Mouse (Mus musculus) hindbrain, embryonic 11.5 days (tissue): ENCODE measurements at regions not wholly inside any gene's neighbourhood (a gene's known extent, or its start where the extent isn't known, plus 50 kb on each side); places are given as distances from the start of the nearest gene placed in this dataset.

Experiments used
- ATAC-seq: fragments of 200-750 bp; cut with Nextera tagmentation; 2 replicates; pipeline ENCODE4 v1.8.0; 2017; ENCODE audit warnings: mild to moderate bottlenecking, moderate TSS enrichment, moderate library complexity; ENCODE audit not compliant: low FRiP score
- DNase-seq: peaks from one replicate; pipeline ENCODE4 v3.0.0-alpha.2; 2015; ENCODE audit warnings: low spot score
- H3K27ac ChIP-seq: fragments of 300-500 bp; sonication (generic); 2 replicates; pipeline ENCODE4 v1.5.1; 2014; ENCODE audit warnings: mild to moderate bottlenecking, low read depth, low read length
- H3K27me3 ChIP-seq: fragments of 300-500 bp; sonication (generic); 2 replicates; pipeline ENCODE4 v1.6.1; 2014; ENCODE audit warnings: mild to moderate bottlenecking, low read length, moderate library complexity, mixed read lengths; ENCODE audit not compliant: control insufficient read depth, insufficient read depth
- H3K36me3 ChIP-seq: fragments of 300-500 bp; sonication (generic); 2 replicates; pipeline ENCODE4 v1.6.1; 2014; ENCODE audit warnings: mild to moderate bottlenecking, low read length, moderate library complexity, mixed read lengths; ENCODE audit not compliant: control insufficient read depth, insufficient read depth
- H3K4me1 ChIP-seq: fragments of 300-500 bp; sonication (generic); replicated peaks from 2 replicates; pipeline ENCODE4 v1.6.1; 2014; ENCODE audit warnings: low read length, mixed read lengths; ENCODE audit not compliant: control insufficient read depth, insufficient read depth
- H3K4me2 ChIP-seq: fragments of 300-500 bp; sonication (generic); replicated peaks from 2 replicates; pipeline ENCODE4 v1.6.1; 2014; ENCODE audit warnings: mild to moderate bottlenecking, low read depth, low read length
- H3K4me3 ChIP-seq: fragments of 300-500 bp; sonication (generic); 2 replicates; pipeline ENCODE4 v1.5.1; 2014; ENCODE audit warnings: low read depth, low read length
- H3K9ac ChIP-seq: fragments of 300-500 bp; sonication (generic); 2 replicates; pipeline ENCODE4 v1.6.1; 2014; ENCODE audit warnings: low read depth, low read length
- H3K9me3 ChIP-seq: fragments of 300-500 bp; sonication (generic); 2 replicates; pipeline ENCODE4 v1.6.1; 2016; ENCODE audit warnings: low read length; ENCODE audit not compliant: control insufficient read depth
- WGBS: fragments of 180-500 bp; shearing (Covaris S2); extraction: QIAGEN DNeasy Blood & Tissue Kit; methylation state at CpG from one replicate; pipeline ENCODE4 v1.1.7; 2014; 5-methylcytosine and 5-hydroxymethylcytosine counted together

DNA sequence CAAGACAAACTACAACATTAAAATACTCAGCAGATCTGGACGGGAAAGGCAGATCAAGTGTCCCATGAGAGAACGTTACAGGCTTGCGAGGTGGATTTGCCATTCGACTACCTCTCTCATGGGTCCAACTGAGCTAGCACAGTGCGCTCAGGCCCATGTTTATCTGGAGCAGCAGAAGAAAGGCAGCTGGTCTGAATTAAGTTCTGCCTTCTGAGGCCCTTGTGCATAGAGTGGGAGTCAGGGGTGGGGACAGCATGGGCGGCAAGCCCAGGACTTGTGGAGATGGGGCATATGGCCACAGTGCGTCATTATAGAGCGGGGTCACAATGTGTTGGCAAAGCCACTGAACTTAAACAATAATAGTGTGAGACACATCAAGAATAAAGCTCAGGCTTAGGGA, 151.8 kb upstream of the Maf start:
- Histone ChIP-seq H3K4me2 (no peak overlapping the region), H3K27ac (no peak overlapping the region), H3K9ac (no peak overlapping the region), H3K36me3 (no peaks in the 10 kb centered on the region), H3K27me3 (no peaks in the 10 kb centered on the region), H3K4me3 (no peak overlapping the region), H3K9me3 (no peaks in the 10 kb centered on the region), H3K4me1 (no peaks in the 10 kb centered on the region)
- ATAC-seq (no peak), DNase-seq (no peak)
- WGBS = 88% methylated on average over 8 of the region's 8 CpGs

DNA sequence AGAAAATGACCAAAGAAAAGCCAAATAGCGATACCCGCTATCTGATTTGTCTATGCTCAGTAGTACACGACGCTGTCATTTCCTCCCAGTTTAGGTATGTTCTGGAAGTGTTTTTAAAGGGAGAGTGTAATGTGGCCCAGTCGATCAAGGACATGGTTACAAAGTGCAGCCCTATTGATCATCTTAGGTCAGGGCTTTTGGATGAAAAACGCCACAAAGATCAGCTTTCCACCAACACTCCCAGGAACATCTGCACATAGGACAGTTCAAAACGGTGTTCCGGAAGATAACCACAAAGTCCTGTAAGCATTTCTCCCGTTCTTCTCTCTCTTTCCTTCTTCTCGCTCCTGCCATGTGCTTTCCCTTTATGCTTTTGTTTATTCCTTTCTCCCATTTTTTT, 149.2 kb upstream of the Maf start:
- Histone ChIP-seq H3K4me1 (no peaks in the 10 kb centered on the region), H3K36me3 (no peaks in the 10 kb centered on the region), H3K27ac (no peak overlapping the region), H3K4me2 (no peak overlapping the region), H3K4me3 (no peak overlapping the region), H3K9ac (no peak overlapping the region), H3K27me3 (no peaks in the 10 kb centered on the region), H3K9me3 (no peaks in the 10 kb centered on the region)
- ATAC-seq (no peak), DNase-seq (no peak)
- WGBS = 92% methylated on average over 10 of the region's 10 CpGs

DNA sequence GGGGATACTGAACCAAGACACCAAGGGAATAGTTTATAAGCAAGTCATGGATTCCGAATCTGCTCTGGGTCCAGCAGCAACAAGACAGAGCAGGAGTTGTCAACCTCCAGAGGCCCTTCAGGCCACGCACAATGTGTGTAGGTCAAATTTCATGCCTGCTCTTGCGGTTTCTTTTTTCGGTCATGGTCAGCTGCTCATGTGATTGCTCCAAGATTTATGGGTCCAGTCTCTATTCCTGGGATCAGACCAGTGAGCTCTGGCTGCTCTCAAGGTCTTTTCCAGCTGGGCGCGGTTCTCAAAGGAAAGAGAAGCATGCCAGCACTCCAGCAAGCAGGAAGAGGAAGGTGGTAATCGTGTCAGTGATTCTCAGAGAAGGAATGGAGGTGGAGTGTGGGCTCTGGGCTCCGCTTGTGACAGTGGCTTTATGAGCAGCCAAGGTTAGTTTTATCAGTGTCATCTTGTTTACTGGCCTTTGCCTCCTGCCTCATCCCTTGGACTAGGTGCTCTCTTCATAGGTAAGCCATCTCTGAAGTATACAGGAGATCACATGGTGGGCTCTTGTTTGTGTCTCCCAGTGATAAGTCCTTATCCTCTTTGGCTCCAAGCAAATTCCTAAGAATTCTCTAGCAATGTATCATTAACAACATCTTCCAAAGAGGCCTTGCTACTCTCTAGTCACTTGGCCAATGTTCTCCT, 148.5 kb upstream of the Maf start:
- H3K36me3 ChIP-seq = no peaks in the 10 kb centered on the region
- no peaks in the 10 kb centered on the region for H3K4me1 ChIP-seq
- H3K9ac ChIP-seq = no peak overlapping the region
- H3K4me3 ChIP-seq = no peak overlapping the region
- H3K4me2 ChIP-seq = no peak overlapping the region
- ATAC-seq (no peak), DNase-seq (no peak)
- H3K27ac ChIP-seq = no peak overlapping the region
- H3K27me3 ChIP-seq = no peaks in the 10 kb centered on the region
- WGBS = 83% methylated on average over 8 of the region's 8 CpGs
- H3K9me3 ChIP-seq = no peaks in the 10 kb centered on the region

DNA sequence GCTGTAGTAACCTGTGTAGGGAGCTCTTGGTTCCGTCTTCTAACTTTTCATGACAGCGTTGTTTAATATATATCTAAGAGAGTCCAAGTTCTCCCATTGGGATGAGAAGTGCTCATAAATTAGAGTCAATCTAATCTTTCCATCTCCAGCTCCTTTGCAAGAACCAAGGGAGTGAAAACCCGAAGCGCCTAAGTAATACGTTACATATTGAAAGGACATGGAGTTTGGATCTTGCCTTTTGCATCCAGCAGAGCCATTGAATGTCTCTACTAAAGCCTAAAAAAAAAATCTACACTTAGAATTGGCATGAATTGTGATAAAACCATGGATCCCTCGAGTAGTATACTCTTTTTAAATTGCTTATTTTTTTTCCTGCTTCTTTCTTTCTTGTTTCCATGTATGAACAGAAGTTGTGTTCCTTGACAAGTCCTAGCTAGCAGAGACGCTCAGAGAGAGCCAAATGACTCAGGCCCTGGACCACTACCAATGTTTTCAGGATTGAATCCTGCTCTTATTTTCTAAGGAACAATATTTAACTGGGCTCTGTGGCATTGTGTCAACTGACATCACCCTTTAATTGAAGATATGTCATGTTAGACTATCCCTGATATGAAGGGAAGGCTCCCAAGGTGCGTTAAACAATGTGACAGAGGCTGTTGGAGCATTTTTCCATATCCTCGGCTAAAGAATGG, 146.8 kb upstream of the Maf start:
- 89% methylated on average over 9 of the region's 9 CpGs for WGBS
- ATAC-seq = no peak

DNA sequence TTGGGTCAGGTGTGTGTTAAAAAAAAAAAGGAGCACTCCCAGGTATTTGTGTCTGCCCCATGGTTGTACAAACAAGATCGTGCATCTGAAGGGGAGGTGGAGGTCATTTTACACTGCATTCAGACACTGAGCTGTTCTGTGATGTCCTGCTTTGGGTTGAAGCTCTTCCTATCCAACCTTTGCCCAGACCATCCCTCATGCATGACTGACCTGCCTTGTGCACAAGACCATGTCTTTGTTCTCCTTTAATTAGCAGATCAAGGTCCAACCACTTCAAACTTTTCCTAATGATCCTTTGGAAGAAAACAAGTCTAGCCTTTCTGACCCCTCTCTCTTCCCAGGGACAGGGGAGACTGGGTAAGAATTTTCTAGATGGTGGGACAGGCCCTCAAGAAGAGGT, 143.0 kb upstream of the Maf start:
- DNase-seq (no peak), ATAC-seq (no peak)
- no peak overlapping the region for H3K9ac ChIP-seq
- no peaks in the 10 kb centered on the region for H3K4me1 ChIP-seq
- H3K27me3 ChIP-seq = no peaks in the 10 kb centered on the region
- H3K36me3 ChIP-seq = no peaks in the 10 kb centered on the region
- no peak overlapping the region for H3K27ac ChIP-seq
- H3K9me3 ChIP-seq = no peaks in the 10 kb centered on the region
- 71% methylated on average over 1 of the region's 1 CpGs for WGBS
- H3K4me3 ChIP-seq = no peak overlapping the region
- H3K4me2 ChIP-seq = no peak overlapping the region

More for the DNA sequence above, 146.8 kb upstream of the Maf start:
- no peak overlapping the region for H3K4me3 ChIP-seq
- H3K36me3 ChIP-seq = no peaks in the 10 kb centered on the region
- no peak overlapping the region for H3K27ac ChIP-seq
- DNase-seq = no peak
- H3K4me2 ChIP-seq = no peak overlapping the region
- no peak overlapping the region for H3K9ac ChIP-seq
- H3K9me3 ChIP-seq = no peaks in the 10 kb centered on the region
- H3K4me1 ChIP-seq = no peaks in the 10 kb centered on the region
- H3K27me3 ChIP-seq = no peaks in the 10 kb centered on the region

DNA sequence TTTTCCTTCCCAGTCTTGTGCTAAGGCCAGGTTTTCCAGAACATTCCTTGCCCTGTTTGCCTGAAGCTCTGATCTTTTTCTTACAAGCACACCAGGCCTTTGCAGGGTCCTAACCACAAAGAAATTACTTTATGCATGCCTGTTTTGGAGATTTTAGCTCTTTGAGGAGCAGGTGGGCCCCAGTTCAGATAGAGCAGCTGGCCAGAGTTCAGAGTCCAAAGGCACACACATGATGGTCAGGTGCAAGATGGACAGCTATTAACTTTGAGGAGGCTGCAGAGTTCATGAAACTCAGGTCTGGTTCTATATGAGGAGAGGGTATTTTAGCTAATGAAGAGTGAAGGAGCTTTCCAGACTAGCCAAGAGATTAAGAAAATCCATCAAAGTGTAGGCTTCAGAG, 125.8 kb upstream of the Maf start:
- no peak overlapping the region for H3K4me2 ChIP-seq
- no peaks in the 10 kb centered on the region for H3K36me3 ChIP-seq
- no peak overlapping the region for H3K9ac ChIP-seq
- no peaks in the 10 kb centered on the region for H3K9me3 ChIP-seq
- H3K4me1 ChIP-seq = no peaks in the 10 kb centered on the region
- H3K4me3 ChIP-seq = no peak overlapping the region
- DNase-seq = no peak
- no peak overlapping the region for H3K27ac ChIP-seq
- no peak for ATAC-seq
- no peaks in the 10 kb centered on the region for H3K27me3 ChIP-seq

DNA sequence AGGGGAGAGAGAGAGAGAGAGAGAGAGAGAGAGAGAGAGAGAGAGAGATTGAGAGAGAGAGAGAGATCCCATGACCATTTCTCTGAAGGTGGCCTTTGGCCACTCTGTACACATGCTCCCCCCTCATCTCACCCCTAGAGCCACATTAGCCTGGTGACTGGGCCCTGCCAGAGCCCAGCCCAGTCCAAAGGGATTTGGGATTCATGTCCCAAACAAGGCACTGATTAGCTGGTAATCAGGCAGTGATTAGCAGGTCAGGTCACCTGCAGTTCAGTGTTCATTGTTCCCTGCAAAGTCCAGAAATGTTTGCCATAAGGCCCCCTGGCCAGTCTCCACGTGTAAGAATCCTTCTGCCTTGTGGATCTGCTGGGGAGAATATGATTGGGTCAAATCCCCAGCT, 124.1 kb upstream of the Maf start:
- Histone ChIP-seq H3K36me3 (no peaks in the 10 kb centered on the region), H3K9me3 (no peaks in the 10 kb centered on the region), H3K4me1 (no peaks in the 10 kb centered on the region), H3K4me3 (no peak overlapping the region), H3K27ac (no peak overlapping the region), H3K9ac (no peak overlapping the region), H3K4me2 (no peak overlapping the region), H3K27me3 (no peaks in the 10 kb centered on the region)
- 47% methylated on average over 1 of the region's 1 CpGs for WGBS
- ATAC-seq (no peak), DNase-seq (no peak)

DNA sequence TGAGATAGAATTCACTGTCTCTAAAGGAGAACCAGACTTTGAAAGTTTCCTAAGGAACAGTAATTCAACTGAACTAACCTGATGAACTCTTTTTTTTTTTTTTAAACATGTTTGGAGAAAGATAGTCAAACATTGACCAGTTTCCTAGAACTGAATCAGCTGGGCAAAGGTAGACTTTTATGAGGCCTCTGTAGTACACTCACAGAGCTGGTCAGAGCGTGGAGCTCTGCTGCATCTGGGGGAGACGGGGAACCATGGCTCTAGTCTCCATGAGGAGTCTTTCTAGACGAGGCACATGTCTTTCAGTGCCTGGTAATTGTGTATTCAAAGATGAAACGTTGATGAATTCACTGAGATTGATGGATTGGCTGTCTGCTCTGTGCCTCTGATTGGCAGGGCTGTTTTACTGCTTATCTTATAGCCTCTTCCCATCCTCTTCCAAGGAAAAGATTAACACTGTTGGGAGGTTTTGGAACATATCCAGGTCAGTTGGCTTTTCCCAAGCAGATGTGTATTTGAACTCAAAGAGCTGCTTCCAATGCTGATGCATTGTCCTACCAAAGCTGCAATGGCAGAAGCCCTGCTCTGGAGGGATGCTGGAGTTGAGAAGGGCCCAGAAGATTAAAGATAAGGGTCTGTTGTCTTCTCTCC, 122.5 kb upstream of the Maf start:
- no peak for DNase-seq
- Histone ChIP-seq H3K9me3 (no peaks in the 10 kb centered on the region), H3K4me1 (no peaks in the 10 kb centered on the region), H3K4me3 (no peak overlapping the region), H3K4me2 (no peak overlapping the region), H3K9ac (no peak overlapping the region), H3K27me3 (no peaks in the 10 kb centered on the region), H3K27ac (no peak overlapping the region), H3K36me3 (no peaks in the 10 kb centered on the region)
- 70% methylated on average over 4 of the region's 4 CpGs for WGBS
- ATAC-seq = no peak

DNA sequence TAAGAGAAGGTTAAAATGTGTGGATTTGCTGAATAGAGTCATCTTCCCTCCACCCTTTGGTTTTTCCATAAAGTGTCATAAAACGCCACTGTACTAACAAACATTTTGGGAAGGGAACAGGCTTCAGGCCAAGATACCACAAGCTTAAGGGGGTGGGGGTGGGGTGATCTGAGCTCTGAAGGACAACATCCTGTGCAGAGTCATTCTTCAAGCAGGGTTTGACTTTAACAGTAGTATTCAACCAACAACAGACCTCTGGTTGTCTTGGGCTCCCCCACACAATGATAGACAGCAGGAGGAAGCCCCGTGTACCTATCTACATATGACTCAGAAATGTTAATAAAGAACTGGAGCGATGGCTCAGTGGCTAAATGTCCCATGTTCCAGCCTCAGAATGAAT, 118.9 kb upstream of the Maf start:
- Histone ChIP-seq H3K36me3 (no peaks in the 10 kb centered on the region), H3K27me3 (no peaks in the 10 kb centered on the region), H3K4me1 (no peaks in the 10 kb centered on the region), H3K9me3 (no peaks in the 10 kb centered on the region), H3K27ac (no peak overlapping the region), H3K4me3 (no peak overlapping the region), H3K4me2 (no peak overlapping the region), H3K9ac (no peak overlapping the region)
- no peak for ATAC-seq
- DNase-seq = no peak
- WGBS = 70% methylated on average over 3 of the region's 3 CpGs
